Mouse (Mus musculus) neural tube, embryonic 12.5 days (tissue): ENCODE measurements around the gene Ptprm. TPM values are rescaled to one million over a fixed set of nuclear protein-coding genes. Genes with fewer than 3 reads are reported as not detected.

Source experiments
- ATAC-seq: fragments of 200-750 bp; cut with Nextera tagmentation; 2 replicates; pipeline ENCODE4 v1.8.0; 2017; ENCODE audit warnings: low read depth, mild to moderate bottlenecking, moderate TSS enrichment, moderate library complexity; ENCODE audit not compliant: low FRiP score
- H3K27ac ChIP-seq: fragments of 300-500 bp; sonication (generic); 2 replicates; pipeline ENCODE4 v1.5.1; 2016
- H3K27me3 ChIP-seq: fragments of 300-500 bp; sonication (generic); replicated peaks from 2 replicates; pipeline ENCODE4 v1.6.1; 2016; ENCODE audit warnings: mild to moderate bottlenecking
- H3K36me3 ChIP-seq: fragments of 300-500 bp; sonication (generic); 2 replicates; pipeline ENCODE4 v1.6.1; 2016; ENCODE audit warnings: mild to moderate bottlenecking
- H3K4me1 ChIP-seq: fragments of 300-500 bp; sonication (generic); 2 replicates; pipeline ENCODE4 v1.6.1; 2016
- H3K4me2 ChIP-seq: fragments of 300-500 bp; sonication (generic); replicated peaks from 2 replicates; pipeline ENCODE4 v1.6.1; 2016; ENCODE audit warnings: mild to moderate bottlenecking
- H3K4me3 ChIP-seq: fragments of 300-500 bp; sonication (generic); 2 replicates; pipeline ENCODE4 v1.5.1; 2016
- H3K9ac ChIP-seq: fragments of 300-500 bp; sonication (generic); 2 replicates; pipeline ENCODE4 v1.6.1; 2016; ENCODE audit warnings: mild to moderate bottlenecking
- H3K9me3 ChIP-seq: fragments of 300-500 bp; sonication (generic); 2 replicates; pipeline ENCODE4 v1.6.1; 2016; ENCODE audit warnings: mild to moderate bottlenecking
- WGBS: fragments of 180-500 bp; shearing (Covaris S2); methylation state at CpG from one replicate; pipeline ENCODE4 v1.1.7; 2016; 5-methylcytosine and 5-hydroxymethylcytosine counted together
- polyA plus RNA-seq: library from polyadenylated mRNA; unstranded; fragments of >200 nt; fragmentation: Nextera tagmentation; extraction: Ambion mirVana; gene quantifications from 2 replicates; pipeline ENCODE4 v1.2.1, GENCODE M21; 2016

Ptprm gene
- polyA plus RNA-seq, 1 experiment from 2014 or later = 15.6 TPM

DNA sequence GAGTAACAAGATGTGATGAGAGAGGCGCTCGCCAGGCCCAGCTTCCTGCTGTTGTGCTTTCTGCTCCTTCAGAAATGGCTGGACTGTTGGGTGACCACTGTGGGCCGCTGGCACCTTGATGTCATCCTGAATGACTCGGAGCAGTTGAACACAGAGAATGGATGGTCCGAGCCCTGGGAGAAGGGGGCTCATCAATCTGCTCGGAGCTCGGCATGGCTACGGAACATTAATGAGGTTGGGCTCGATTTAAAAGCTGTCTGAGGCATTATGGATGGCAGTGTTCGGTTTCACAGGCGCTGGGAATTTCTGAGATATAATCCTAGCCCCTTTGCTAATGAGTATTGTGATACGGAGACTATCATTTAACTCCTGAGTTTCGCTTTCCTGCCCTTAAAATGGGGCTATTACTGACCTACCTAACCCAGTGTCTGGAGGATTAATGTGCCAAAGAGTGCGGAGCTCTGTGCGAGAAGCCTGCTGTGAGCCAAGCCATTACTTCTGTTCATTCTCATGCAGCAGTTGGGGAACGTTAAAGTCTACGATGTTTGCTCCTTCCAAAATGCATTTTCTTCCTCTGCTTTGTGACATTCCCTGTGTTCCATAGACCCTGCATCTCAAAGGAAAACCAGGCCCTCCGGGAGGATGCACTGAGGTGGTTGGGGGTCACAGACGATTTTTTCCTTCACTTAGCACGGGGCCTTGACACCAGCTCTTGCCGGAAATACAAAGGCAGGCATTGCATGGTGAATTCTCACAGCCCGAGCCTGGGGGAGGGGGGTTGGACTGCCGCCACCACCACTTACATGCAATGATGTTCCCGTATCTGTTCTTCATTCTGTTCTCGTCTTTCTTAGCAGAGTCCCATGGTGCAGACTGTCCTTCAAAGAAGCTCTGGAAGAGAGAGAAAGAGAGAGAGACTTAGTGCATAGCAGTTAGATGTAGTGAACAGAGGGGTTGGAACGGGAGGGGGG lies 592.6 kb downstream of the Ptprm start:
- Histone ChIP-seq H3K36me3 (no peaks in the 10 kb centered on the region), H3K27me3 (no peaks in the 10 kb centered on the region), H3K9me3 (no peaks in the 10 kb centered on the region), H3K4me2 (peak overlapping the region; percentile 50), H3K9ac (no peak overlapping the region), H3K4me1 (peaks cover 24% of the 10 kb centered on the region), H3K4me3 (no peak overlapping the region), H3K27ac (peak overlapping the region; percentile 20; the same call in 1 of the 2 replicates)
- peak; percentile 54 for ATAC-seq
- 21% methylated on average over 26 of the region's 26 CpGs for WGBS

DNA sequence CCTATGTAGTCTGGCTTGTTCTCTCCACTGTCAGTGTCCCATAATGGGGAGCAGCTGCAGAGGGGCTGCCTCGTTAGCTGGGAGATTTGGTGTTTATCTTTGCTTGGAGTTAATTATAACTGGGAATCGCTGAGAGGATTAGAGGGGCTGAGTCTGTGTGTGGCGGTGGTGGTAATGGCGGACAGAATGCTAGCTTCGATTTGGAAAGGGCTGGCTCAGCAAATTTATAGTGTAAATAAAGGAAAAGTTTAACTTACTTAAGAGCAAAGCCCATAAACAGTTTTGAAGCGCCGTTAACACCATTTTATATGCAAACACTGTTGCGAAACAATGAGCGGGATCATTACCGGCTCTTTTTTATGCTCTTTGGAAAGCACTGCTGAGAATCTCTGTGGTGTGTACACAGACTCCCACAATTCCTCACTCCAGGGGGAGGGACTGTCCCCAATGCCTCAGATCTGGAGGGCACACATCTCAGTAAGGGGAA lies 597.2 kb downstream of the Ptprm start:
- 32% methylated on average over 10 of the region's 10 CpGs for WGBS
- Histone ChIP-seq H3K27me3 (no peaks in the 10 kb centered on the region), H3K9ac (no peak overlapping the region), H3K4me3 (no peak overlapping the region), H3K9me3 (no peaks in the 10 kb centered on the region), H3K4me2 (peak overlapping the region; percentile 13; the same call in 1 of the 2 replicates), H3K4me1 (peaks cover 28% of the 10 kb centered on the region), H3K27ac (no peak overlapping the region), H3K36me3 (no peaks in the 10 kb centered on the region)
- ATAC-seq = 0 out of 2 replicates have a peak, but pooled peaks have one; percentile 31

DNA sequence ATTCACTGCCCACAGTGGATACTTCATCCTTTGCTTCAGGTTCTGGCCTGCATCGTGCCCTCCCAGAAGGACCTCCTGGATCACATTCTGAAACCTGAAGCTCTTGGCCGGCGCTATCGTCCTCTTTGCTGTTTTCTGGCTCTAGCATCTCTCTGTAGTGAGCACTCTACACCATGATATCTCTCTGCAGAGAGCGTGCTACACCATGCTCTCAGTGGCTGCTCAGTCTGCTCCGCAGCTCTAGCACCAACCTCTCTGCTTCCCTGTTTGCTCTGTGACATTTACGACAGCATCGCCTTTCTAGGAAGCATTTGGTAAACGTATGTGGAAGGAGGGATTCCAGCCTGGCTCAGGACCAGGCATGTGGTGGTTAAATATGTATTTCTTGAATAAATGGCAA lies 597.8 kb downstream of the Ptprm start:
- Histone ChIP-seq H3K27me3 (no peaks in the 10 kb centered on the region), H3K36me3 (no peaks in the 10 kb centered on the region), H3K4me3 (no peak overlapping the region), H3K27ac (no peak overlapping the region), H3K4me2 (0 out of 2 replicates have a peak overlapping the region, but pooled peaks have one; percentile 13), H3K4me1 (peaks cover 23% of the 10 kb centered on the region), H3K9me3 (no peaks in the 10 kb centered on the region), H3K9ac (no peak overlapping the region)
- 76% methylated on average over 9 of the region's 9 CpGs for WGBS
- ATAC-seq = no peak

DNA sequence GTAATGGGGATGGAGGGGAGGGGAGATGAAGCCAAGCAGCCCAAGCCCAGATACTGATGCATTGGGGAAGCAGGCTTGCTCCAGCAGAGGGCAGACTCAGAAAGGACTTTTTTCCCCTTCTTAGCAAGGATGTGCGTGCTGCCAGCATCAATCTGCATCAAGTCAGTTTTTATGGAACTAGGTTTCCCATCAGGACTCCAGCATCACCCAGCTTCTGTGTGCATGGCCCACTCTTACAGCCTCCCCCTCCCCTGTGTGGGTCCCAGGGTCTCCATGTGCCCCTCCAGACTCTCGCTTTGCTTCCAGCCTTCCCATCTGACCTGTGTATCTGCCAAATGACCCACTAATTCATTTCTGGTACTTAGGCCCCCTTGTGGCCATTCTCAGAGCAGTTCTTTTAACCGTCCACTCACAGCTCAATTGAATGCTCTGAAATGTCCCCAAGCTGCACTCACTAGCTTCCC lies 599.0 kb downstream of the Ptprm start:
- H3K9ac ChIP-seq = no peak overlapping the region
- WGBS = 21% methylated on average over 3 of the region's 3 CpGs
- no peaks in the 10 kb centered on the region for H3K27me3 ChIP-seq
- no peak overlapping the region for H3K4me2 ChIP-seq
- H3K27ac ChIP-seq = no peak overlapping the region
- no peaks in the 10 kb centered on the region for H3K36me3 ChIP-seq
- peaks cover 17% of the 10 kb centered on the region; the same call in 1 of the 2 replicates for H3K4me1 ChIP-seq
- no peaks in the 10 kb centered on the region for H3K9me3 ChIP-seq
- peak; percentile 73 for ATAC-seq
- no peak overlapping the region for H3K4me3 ChIP-seq

DNA sequence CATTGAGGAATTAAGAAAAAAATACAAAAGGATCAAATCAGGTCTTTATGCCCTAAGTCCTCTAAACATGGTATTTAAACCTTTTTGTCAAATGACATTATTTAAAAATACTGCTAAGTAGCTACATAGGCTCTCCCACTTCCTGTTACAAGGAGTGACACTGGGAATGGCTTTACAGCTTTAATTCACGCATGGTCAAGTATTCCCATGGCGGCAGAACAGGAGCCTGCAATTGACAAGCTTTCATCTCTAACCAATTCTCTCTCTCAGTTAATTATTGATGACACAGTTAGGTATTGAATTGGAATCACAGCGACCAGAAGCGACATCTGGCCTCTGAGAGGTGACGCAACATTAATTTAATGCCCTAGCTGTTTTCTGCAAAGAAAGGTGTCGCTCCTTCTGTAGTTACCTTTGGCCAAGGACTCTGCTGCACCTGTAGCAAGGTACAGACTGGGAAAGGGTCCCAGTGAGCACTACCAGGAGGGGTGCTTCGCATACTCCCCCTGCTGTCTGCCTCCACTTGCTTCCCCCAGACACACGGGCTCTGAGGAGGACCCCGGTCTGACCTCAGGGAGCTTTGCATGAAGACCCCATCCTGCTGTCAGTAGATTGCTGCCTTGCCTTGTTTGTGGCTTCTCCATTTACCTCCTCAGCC lies 599.9 kb downstream of the Ptprm start:
- H3K27me3 ChIP-seq = no peaks in the 10 kb centered on the region
- H3K4me3 ChIP-seq = no peak overlapping the region
- 47% methylated on average over 9 of the region's 9 CpGs for WGBS
- H3K9me3 ChIP-seq = no peaks in the 10 kb centered on the region
- no peak overlapping the region for H3K9ac ChIP-seq
- H3K4me2 ChIP-seq = no peak overlapping the region
- no peaks in the 10 kb centered on the region for H3K36me3 ChIP-seq
- no peak for ATAC-seq
- peaks cover 17% of the 10 kb centered on the region; the same call in 1 of the 2 replicates for H3K4me1 ChIP-seq
- H3K27ac ChIP-seq = no peak overlapping the region

DNA sequence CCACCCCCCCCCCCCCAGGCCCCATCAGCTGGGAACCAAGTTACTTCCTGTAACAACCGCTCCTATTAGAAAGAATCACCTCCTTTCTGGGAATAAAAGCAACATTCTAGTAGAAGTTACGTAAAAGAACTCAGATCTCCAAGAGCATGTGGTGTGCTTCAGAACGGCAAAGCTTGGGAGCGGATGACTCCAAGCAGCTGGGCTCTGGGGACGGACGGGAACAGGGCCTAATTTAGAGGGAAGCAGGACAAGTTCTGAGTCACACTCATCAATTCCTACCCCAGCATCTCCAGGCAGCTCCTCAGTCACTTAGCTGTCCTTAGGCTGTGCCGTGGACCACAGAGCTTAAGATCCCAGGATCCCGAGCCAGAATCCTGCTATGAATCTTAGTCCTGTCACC lies 602.5 kb downstream of the Ptprm start:
- Histone ChIP-seq H3K9me3 (no peaks in the 10 kb centered on the region), H3K4me3 (no peak overlapping the region), H3K27me3 (no peaks in the 10 kb centered on the region), H3K4me1 (peaks cover 7% of the 10 kb centered on the region; the same call in 1 of the 2 replicates), H3K4me2 (no peak overlapping the region), H3K36me3 (no peaks in the 10 kb centered on the region), H3K9ac (no peak overlapping the region), H3K27ac (no peak overlapping the region)
- ATAC-seq = no peak
- WGBS = 94% methylated on average over 8 of the region's 8 CpGs

DNA sequence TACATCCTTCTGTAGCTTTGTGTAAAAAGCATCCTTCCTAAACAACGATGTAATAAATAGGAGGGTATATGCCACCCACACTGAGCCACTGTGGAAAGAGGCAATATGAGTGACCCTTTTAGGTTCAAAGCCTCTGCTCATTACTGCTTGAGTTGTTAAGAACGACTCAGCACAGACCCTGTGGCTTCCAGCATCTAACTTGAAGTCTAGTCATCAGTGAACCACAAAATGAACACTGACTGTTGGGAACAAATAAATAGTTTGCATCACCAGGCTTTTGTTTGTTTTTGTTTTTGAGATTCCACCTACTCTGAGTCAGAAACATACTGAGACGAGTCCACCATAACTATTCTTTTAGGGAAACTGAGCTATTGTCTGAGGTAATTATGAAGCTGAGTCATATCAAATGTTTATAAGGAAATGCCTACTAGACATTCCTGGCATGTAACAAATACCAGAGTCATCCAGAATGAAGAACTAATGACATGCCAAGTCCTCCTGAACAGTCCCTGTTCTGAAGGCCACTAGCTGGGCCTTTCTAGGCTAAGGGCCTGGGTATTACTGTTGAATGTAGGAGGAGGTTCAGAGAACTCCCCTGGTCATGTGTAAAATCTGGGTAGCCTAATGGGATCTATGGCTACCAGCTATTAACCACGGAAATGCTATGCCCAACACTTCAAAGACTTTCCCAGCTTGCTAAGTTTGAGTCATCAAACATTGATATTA lies 603.6 kb downstream of the Ptprm start:
- no peaks in the 10 kb centered on the region for H3K36me3 ChIP-seq
- no peaks in the 10 kb centered on the region for H3K9me3 ChIP-seq
- H3K4me3 ChIP-seq = no peak overlapping the region
- no peak overlapping the region for H3K4me2 ChIP-seq
- no peak overlapping the region for H3K27ac ChIP-seq
- peaks cover 7% of the 10 kb centered on the region; the same call in 1 of the 2 replicates for H3K4me1 ChIP-seq
- H3K27me3 ChIP-seq = no peaks in the 10 kb centered on the region
- H3K9ac ChIP-seq = no peak overlapping the region
- no peak for ATAC-seq
- WGBS = 80% methylated on average over 4 of the region's 4 CpGs

DNA sequence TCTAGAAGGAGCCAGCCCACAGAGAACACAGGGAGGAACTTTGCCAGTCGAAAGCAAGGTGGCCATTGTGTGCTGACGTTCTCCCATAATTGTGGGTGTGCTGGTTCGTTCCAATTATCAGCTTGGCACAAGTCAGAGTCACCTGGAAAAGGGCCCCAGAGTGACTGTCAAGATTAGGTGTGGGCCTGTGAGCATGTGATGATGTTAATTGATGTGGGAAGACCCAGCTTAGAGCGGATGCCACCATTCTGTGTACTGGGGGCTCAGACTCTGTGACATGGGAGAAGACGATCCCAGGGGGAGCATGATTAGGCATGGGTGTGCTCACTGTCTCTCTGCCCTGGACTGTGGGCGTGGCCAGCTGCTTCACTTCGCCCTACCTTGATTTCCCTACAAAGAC lies 604.3 kb downstream of the Ptprm start:
- H3K27ac ChIP-seq = no peak overlapping the region
- peaks cover 7% of the 10 kb centered on the region; the same call in 1 of the 2 replicates for H3K4me1 ChIP-seq
- H3K36me3 ChIP-seq = no peaks in the 10 kb centered on the region
- no peak for ATAC-seq
- 79% methylated on average over 7 of the region's 7 CpGs for WGBS
- no peaks in the 10 kb centered on the region for H3K27me3 ChIP-seq
- no peak overlapping the region for H3K4me2 ChIP-seq
- no peak overlapping the region for H3K9ac ChIP-seq
- no peak overlapping the region for H3K4me3 ChIP-seq
- H3K9me3 ChIP-seq = no peaks in the 10 kb centered on the region

DNA sequence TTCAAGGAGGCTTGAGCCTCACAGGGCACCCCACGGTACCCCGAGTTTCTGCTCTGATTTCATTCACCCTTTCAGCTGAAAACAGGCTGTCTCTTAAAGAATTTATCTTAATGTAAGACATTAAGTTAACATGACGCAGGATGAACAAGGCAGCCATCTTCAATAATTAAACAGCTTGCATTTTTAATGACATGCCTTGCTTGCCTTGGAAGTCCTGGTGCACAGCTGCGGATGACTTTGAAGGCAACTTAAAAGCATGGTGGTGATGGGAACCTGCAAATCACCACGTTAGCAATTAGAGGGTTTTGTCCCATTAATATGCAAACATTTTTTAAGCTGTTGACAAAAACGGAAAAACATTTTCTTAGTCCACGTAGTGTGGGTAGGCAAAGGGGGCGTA lies 607.8 kb downstream of the Ptprm start:
- H3K9me3 ChIP-seq = no peaks in the 10 kb centered on the region
- H3K27me3 ChIP-seq = no peaks in the 10 kb centered on the region
- no peak overlapping the region for H3K9ac ChIP-seq
- ATAC-seq = no peak
- no peak overlapping the region for H3K4me2 ChIP-seq
- no peak overlapping the region for H3K4me3 ChIP-seq
- H3K27ac ChIP-seq = no peak overlapping the region
- WGBS = 82% methylated on average over 8 of the region's 8 CpGs
- H3K36me3 ChIP-seq = no peaks in the 10 kb centered on the region
- no peaks in the 10 kb centered on the region for H3K4me1 ChIP-seq

DNA sequence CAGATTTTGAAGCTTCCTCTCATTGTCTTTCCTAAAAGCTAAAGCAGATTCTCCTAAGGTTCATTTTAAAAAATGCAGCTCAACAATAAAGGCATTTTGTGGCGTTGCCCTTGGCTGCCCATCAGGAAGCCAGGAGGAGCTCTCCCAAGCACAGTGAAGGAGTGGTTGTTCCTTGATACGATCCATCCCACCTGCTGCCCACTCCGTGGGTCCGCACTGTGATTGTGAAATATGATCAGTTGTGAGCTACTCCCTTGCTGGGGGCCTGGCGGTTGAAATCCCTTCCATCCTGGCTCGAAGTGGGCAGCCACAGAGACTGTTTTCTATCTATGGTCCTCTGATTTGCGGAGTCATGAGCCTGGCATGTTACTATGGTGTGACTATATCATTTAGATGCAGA lies 610.9 kb downstream of the Ptprm start:
- no peak for ATAC-seq
- no peak overlapping the region for H3K4me3 ChIP-seq
- WGBS = 71% methylated on average over 7 of the region's 7 CpGs
- no peaks in the 10 kb centered on the region for H3K27me3 ChIP-seq
- no peaks in the 10 kb centered on the region for H3K36me3 ChIP-seq
- H3K4me2 ChIP-seq = no peak overlapping the region
- H3K9me3 ChIP-seq = no peaks in the 10 kb centered on the region
- 0 out of 2 replicates have a peak, but pooled peaks cover 2% of the 10 kb centered on the region for H3K4me1 ChIP-seq
- no peak overlapping the region for H3K9ac ChIP-seq
- no peak overlapping the region for H3K27ac ChIP-seq

DNA sequence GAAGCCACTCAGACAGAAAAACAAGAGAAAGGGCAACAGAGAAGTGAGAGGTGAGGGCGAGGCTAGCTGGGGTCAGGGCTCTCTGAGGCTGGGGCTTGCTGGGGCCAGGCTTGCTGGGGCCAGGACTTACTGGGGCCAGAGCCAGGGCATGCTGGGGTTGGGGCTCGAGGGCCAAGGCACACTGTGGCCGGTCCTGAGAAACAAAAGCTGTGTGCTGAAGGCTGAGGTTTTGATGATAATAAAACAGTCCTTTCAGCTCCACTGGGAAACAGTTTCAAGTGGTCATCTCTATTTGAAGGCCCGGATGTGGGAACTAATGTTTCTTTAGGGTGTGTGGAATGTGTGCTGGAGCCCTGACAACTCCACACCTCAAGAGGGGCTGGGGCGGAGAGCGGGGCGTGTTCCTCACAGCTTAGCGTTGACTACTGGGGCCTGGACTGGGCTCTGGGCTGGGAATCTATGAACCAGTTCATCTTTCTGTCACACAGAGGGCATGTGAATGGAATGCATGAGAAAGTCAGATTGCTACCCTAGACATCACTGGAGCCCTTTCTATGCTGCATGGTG lies 615.4 kb downstream of the Ptprm start:
- Histone ChIP-seq H3K4me1 (0 out of 2 replicates have a peak, but pooled peaks cover 2% of the 10 kb centered on the region), H3K27ac (no peak overlapping the region), H3K36me3 (no peaks in the 10 kb centered on the region), H3K27me3 (no peaks in the 10 kb centered on the region), H3K4me2 (no peak overlapping the region), H3K9me3 (no peaks in the 10 kb centered on the region), H3K4me3 (no peak overlapping the region), H3K9ac (no peak overlapping the region)
- 67% methylated on average over 8 of the region's 8 CpGs for WGBS
- ATAC-seq = no peak
